Mouse (Mus musculus): Measurements from ENCODE around the gene Thsd4.

DNA sequence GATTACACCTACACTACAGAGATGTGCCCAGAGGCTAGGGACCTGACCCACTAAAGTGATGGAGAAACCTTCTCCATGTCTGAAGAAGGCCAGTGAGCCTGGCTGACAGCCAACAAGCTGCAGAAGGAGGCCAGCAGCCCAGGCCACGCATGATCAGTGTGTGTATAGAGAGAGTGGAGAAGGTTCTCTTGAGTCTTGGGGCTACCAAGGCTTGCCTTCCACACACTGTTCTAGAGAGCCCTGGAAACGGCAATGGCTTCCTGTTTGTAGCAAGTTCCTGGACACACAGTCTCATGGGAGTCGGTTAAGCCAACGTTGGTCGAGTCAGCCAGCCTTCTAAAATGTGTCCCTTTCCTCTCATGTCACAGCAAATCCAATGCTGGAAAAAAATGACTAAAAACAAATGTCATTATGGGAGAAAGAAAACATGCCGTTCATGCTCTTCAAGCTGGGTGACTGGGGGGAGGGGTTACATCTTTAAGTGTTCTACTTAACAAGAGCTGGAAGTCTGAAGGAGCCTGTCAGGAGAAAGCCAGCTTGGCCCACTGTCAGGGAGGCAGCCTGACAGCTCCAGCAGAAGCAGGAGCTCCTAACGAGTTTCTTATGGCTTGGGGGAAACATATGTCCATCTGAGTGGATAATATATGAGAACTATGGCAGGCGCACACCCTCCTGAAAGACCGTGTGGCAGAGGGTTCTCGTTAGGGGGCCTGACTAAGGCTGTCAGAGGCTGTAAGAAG lies 257.1 kb downstream of the Thsd4 start:
- TF ChIP-seq POLR2A (IDR thresholded peaks at IDR 0.05; ENCODE audit: extremely low read depth, insufficient read depth, low read length) (no peak), CTCF (IDR thresholded peaks at IDR 0.05; ENCODE audit: extremely low read depth, insufficient read depth, low read length) (no peak)

Measured in cortical plate, adult 2 months (tissue).